Mouse (Mus musculus): ENCODE data around the gene Gart.

DNA sequence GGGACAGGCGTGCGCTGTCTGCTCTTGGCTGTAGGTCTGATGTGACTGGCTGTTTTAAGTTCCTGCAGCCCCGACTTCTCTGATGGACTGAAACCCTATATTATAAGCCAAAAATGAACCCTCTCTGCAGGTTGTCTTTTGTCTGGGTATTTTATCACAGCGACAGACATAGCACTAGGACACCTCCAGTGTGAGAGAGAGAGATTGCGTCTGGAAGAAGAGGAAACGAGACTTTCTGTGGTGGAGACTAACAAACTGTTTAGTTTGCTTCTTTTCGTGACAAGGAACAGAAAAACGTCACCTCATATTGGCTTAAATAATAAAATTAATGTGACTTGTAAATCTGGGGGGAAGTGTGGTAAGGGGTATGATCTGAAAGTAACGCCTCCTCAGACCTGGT, 45.1 kb downstream of the Gart start:
- TF ChIP-seq CTCF (IDR thresholded peaks at IDR 0.05; ENCODE audit: extremely low read depth, insufficient read depth, insufficient read length, insufficient replicate concordance): no peak
- no peak for TF ChIP-seq POLR2A (IDR thresholded peaks at IDR 0.05; ENCODE audit: low read depth, low read length)
